Mouse (Mus musculus) layer of hippocampus, postnatal 25 days (tissue): ENCODE data around the gene Fbxl12. TPM values are rescaled to one million over a fixed set of nuclear protein-coding genes. Genes with fewer than 3 reads are reported as not detected.
"Not testable (repeated sequence)": the region's sequence is repeated elsewhere in the genome, so short reads cannot be mapped to it uniquely, and the experiment has no call there.

Experiments used
- DNase-seq, 2 experiments: peaks; one replicate each; pipeline ENCODE4 v3.0.0; 2022; ENCODE audit warnings: mixed read lengths in 2 of 2, low spot score in 1 of 2; ENCODE audit errors: extremely low spot score in 1 of 2
- total RNA-seq, 2 experiments: library from RNA; stranded (reverse); gene quantifications; 2 replicates each; pipeline ENCODE4 v1.2.3; 2021

The Fbxl12 gene
- 10 to 100 TPM; 14.7 to 23.3 TPM for total RNA-seq

- DNase-seq: peak in 1 of 2 experiments; percentile 66
Observed at GRCm38 (mm10) chr9:20644360-20645081, at the start of gene Fbxl12. Gene Fbxl12, minus strand, starts transcription at chr9:20644767.

GRCm38 (mm10) chr9:20692863-20693262 is 48.3 kb upstream of the Fbxl12 start:
- no peak for DNase-seq

- DNase-seq: not testable (repeated sequence)
Observed at GRCm38 (mm10) chr9:20690449-20690848, 45.9 kb upstream of the Fbxl12 start.

GRCm38 (mm10) chr9:20689913-20690312 is 45.3 kb upstream of the Fbxl12 start:
- no peak for DNase-seq

GRCm38 (mm10) chr9:20689403-20689802 is 44.8 kb upstream of the Fbxl12 start:
- DNase-seq: no peak

GRCm38 (mm10) chr9:20685081-20685861 is 40.7 kb upstream of the Fbxl12 start:
- DNase-seq: no peak

GRCm38 (mm10) chr9:20682389-20682722 is 37.8 kb upstream of the Fbxl12 start:
- no peak for DNase-seq

- DNase-seq: no peak
Observed at GRCm38 (mm10) chr9:20681546-20682388, 37.2 kb upstream of the Fbxl12 start.

GRCm38 (mm10) chr9:20680378-20680958 is 35.9 kb upstream of the Fbxl12 start:
- DNase-seq: no peak

GRCm38 (mm10) chr9:20677892-20678291 is 33.3 kb upstream of the Fbxl12 start:
- no peak for DNase-seq

GRCm38 (mm10) chr9:20672047-20672446 is 27.5 kb upstream of the Fbxl12 start:
- DNase-seq: no peak

- no peak for DNase-seq
Observed at GRCm38 (mm10) chr9:20668065-20668464, 23.5 kb upstream of the Fbxl12 start.

GRCm38 (mm10) chr9:20666510-20667034 is 22.0 kb upstream of the Fbxl12 start:
- DNase-seq: no peak

GRCm38 (mm10) chr9:20665925-20666324 is 21.4 kb upstream of the Fbxl12 start:
- no peak for DNase-seq

GRCm38 (mm10) chr9:20664982-20665637 is 20.5 kb upstream of the Fbxl12 start:
- DNase-seq: no peak

- peak in 1 of 2 experiments; percentile 31 for DNase-seq
Observed at GRCm38 (mm10) chr9:20664366-20664765, 19.8 kb upstream of the Fbxl12 start.

- DNase-seq: peak in 1 of 2 experiments; percentile 36
Observed at GRCm38 (mm10) chr9:20663956-20664355, 19.4 kb upstream of the Fbxl12 start.

GRCm38 (mm10) chr9:20662874-20663273 is 18.3 kb upstream of the Fbxl12 start:
- DNase-seq: no peak

- DNase-seq: peak in 1 of 2 experiments; percentile 90
Observed at GRCm38 (mm10) chr9:20662325-20662724, 17.8 kb upstream of the Fbxl12 start.

GRCm38 (mm10) chr9:20657546-20657945 is 13.0 kb upstream of the Fbxl12 start:
- DNase-seq: no peak
